Mouse (Mus musculus): ENCODE data around the gene Ppp2r5a.

The Ppp2r5a gene

DNA sequence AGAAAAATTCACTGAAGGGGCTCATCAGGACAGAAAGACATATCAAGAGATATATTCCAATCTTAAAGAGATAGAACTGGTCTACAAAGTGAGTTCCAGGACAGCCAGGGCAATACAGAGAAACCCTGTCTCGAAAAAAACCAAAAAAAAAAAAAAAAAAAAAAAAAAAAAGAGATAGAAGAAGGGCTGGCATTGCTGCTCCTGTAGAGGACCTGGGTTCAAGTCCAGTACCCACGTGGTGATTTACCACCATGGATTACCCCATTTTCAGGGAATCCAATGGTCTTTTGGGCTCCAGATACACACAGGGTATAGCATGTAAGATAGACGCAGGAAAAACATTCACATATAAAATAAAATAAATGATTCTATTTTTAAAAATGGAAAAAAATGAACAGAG is 22.2 kb downstream of the Ppp2r5a start:
- DNase-seq (ENCODE audit: low spot score) = no peak

DNA sequence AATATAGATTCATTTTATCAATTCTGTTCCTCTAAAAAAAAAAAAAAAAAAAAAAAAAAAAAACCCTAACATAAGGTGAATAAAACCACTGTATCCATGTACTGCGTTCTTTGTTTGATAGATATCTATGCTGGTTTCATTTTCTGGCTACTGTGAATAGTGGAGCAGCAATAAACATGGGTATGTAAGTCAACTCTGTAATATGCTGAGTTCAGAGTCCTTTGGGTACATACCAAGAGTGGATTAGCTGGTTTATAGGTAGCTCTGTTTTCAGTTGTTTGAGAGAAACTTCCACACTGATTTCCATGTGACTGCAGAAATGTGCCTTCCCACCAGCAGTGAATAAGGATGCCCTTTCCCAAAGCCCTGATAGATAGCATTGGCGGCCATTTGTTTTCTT is 25.0 kb downstream of the Ppp2r5a start:
- no peak for DNase-seq (ENCODE audit: low spot score)

DNA sequence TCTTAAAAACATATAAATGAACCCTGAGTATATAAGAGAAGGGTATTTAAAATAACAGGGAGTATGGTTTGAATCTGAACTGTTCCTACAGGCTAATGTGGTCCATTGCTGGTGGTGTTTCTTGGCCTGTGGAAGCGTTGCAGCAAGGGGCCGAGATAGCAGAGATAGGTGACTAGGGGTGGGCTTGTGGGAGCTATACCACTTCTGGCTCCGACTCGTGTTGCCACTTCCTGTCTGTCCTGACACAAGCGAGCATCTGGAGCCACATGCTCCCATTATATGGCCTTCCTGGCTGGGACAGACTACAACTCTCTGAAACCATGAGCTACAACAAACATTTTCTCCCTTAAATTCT is 27.5 kb downstream of the Ppp2r5a start:
- DNase-seq (ENCODE audit: low spot score) = no peak

DNA sequence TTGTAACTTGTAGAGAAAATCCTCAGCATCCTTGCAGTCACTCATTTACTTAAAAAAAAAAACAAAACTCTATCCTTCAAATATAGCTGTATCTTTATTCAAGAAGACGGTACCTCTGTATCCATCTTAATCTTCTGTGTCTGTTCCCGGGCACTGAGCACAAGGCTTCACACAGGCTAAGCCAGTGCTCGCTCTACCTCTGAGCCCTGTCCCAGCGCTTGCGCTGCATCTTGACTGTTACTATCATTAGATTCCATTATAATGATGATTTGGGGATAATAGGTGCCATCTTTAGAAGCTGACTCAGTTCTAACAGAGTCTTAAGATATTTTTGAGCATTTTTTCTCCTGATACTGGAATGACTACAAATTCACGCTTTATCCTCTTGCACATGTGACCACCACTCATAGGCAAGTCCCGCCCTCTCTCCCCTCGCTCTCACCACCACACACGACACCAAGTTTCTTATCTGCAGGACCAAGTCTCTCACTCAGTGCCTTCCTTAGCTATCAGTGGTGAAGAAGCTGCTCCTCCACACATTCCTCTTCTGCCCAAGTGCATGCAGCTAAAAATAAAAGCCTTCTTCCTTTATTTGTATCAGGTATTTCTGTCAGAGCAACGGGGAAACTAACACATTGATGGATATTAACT is 28.0 kb downstream of the Ppp2r5a start:
- DNase-seq (ENCODE audit: low spot score) = no peak

DNA sequence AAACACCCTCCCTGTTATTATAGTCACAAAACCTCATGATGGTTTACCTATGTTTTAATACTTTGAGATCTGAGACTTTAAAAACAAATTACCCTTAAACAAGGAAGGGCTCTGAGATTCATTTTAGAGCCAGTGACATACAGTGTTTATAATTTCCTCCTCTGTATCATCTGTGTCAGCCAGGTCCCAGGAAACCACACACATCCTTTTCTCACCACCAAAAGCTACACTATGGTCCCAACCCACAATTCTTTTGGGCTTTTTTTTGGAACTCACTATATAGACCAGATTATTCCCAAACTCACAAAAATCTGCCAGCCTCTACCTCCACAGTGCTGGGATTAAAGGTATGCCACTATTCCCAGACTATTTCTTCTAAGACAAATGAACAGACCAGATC is 33.9 kb downstream of the Ppp2r5a start:
- DNase-seq (ENCODE audit: low spot score) = no peak

DNA sequence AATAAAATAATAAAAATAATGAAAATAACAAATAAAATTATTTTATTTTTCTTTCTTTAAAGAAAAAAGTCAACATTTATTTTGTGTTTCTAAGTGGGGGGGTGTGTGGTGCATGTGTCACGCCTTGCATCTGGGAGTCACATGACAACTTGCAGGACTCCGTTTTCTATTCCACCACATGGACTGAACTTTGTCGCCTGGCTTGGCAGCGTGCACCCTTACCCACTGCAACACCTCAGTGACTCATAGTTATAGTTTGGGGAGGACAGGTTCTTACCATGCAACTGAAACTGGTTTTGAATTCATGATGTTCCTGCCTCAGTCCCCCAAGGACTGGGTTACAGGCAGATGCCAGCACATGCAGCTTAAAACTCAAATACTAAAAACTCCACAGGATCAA is 34.9 kb downstream of the Ppp2r5a start:
- DNase-seq (ENCODE audit: low spot score) = no peak

DNA sequence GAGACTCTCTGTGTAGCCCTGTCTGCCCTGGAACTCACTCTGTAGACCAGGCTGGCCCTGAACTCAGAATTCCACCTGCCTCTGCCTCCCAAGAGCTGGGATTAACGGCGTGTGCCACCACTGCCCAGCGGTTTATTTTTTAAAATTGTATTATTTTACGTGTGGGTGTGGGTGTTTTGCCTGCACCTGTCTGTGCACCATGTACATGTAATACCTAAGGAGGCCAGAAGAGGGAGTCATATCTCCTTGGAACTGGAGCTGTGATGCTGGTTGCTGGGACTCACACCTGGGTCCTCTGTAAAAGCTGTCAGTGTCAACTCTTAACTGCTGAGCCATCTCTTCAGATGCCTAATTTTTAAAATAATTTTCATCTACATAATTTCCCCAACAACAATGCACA is 38.6 kb downstream of the Ppp2r5a start:
- DNase-seq (ENCODE audit: low spot score) = peak; percentile 58

DNA sequence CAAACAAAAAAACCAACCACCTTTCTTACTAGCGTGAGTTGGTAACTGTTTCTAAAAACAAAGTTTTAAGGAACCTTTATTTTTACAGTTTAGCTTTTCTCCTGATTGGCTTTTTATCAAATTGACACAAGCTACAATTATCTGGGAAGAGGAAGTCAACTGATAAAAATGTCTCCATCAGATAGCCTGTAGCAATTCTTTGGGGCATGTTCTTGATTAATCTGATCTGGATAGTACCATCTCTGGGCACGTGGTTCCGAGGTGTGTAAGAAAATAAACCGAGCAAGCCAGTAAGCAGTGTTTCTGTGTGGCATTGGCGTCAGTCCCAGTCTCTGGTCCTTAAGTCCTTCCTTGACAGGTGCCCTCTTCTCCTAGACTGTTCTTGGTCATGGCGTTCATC is 40.7 kb downstream of the Ppp2r5a start:
- no peak for DNase-seq (ENCODE audit: low spot score)

DNA sequence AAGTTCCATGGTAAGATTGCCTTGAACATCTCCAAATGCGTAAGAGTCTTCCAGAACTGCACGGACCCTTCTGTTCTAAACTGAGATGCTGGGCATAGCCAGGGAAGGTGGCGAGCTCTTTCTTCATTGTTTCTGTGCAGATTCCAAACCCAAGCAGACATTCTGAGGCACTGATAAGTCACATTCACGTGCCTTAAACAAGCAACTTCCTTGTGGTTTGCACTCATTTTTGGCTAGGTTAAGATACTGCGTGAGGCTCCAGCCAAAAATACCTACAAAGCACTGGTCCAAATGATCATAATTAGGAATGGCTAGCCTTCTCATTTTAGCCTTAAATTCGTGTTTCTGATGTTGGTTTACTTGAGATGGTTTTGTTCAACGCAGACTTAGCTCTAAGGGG is 43.6 kb downstream of the Ppp2r5a start:
- no peak for DNase-seq (ENCODE audit: low spot score)

DNA sequence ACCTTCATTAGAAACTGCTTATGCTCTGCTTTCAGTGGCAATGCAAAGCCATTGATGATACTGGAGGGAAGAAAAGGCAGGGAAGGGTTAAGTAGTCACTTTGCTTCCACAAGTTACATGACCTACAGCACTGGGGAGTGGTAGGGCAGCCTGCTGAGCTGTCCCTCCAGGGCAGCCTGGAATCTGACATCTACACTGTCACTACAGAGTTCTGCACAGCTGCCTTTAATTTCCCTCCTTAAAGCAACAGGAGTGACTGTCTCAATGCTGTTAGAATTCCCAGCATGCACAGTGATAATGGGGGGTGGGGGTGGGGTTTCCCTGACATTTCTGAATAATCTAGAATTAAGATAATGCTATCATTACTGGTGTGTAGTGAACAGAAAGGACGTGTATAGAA is 46.1 kb downstream of the Ppp2r5a start:
- DNase-seq (ENCODE audit: low spot score) = no peak

DNA sequence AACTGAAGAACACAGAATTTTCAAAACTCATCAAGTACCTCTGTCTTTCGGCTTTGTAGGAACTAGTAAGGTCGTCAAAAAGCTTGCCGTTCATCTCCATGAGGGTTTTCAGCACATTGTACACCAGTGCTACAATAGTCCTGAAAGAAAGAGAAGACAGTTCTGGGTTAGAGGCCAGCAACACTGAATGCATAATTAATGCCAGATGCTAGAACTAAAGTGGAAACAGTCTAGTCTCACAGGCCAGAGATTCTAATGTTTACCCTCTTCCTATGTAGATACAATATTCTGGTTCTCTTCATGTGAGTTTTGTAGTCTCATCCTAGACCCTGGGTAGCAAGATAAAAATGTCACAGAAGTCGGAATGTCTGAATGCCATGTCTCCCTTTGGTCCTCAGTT is 49.2 kb downstream of the Ppp2r5a start:
- DNase-seq (ENCODE audit: low spot score) = no peak

DNA sequence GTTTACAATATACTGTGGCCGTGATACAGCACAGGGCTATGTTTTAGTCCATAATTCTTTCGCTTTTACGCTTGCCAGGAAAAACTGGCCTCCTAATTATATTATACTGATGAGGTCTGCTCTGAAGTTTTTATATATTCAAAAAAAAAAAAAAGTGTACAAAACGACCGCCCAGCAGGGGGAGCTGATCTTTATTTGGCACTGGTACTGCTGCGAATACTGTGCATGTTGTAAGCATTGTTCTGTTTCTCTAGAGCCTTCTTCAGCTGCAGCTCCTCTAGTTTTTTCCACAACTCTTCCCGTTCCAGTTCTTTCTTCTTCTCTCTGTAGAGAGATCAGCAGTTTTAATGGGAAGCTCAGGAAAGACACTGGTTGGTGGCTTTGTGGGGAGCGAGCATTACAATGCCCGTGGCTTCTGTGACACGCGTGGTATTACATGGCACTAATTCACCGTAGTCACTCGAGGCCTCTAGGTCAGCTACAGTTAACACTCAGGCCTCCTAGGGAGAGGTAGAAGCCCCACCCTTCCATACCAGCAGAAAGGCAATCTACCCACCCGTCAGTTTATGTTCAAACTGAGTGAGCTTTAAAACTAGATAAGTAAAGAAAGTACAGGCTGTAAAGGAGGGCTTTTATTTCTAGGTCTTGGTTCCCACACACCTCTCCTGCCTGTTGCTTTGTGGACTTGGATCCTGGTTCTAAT is 50.1 kb downstream of the Ppp2r5a start:
- peak; percentile 74 for DNase-seq (ENCODE audit: low spot score)

DNA sequence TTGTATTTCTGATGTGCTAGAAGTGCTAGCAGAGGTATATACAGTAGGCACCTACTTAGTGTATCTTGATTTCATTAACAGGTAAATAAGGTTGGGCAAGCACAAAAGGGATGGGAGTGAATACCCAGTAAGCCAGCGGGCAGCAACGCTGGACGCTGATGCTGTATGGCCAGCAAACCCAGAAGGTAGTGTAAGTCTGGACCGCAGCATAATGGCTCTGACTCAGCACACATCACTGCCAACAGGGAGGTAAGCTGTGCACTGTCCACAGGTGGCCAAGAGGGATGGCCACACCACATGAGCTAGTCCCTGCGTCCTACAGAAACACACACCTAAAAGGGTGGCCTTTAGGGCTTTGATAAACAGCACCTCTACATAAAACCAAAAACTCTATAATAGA is 52.7 kb downstream of the Ppp2r5a start:
- DNase-seq (ENCODE audit: low spot score) = no peak

DNA sequence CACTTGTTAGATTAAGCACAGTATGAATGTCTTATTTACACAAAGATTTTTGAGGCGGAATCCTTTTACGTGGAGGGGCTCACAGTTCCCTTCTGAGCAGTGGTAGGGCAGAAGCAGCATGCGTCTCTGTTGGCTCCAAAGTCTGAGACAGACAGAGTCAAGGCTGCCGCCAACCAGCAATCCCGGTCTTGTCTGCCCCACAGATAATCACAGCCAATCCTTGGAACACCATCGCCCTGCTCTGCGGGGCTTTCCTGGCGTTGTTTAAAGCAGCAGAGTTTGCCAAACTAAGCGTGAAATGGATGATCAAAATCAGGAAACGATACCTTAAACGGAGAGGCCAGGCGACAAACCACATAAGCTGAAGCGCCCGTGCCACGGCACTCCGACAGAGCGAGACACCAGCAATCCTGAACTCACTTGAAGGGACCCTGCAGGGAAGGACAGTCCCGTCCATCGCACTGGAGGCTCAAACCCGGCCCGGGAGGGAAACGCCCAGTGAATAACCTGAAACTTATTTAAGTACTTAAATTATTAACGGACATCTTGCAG is 53.5 kb downstream of the Ppp2r5a start:
- no peak for DNase-seq (ENCODE audit: low spot score)

DNA sequence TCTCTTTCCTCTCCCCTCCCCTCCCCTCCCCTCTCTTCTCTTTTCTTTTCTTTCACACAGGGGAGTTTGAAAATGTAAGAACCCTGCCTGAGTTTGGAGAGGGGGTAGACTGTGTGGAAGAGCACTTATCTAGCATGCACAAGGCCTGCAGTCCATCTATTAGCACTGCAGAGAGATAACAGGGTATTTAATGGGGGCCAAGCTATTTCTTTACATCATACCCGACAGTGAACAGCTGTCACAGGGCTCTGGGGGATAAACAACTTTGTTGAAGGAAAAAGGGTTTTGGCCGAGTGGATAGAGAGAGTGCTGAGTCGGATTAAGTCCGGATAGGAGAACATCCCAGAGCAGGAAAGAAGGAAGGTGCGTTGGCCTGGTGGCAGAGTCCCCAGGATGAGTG is 54.1 kb downstream of the Ppp2r5a start:
- no peak for DNase-seq (ENCODE audit: low spot score)

DNA sequence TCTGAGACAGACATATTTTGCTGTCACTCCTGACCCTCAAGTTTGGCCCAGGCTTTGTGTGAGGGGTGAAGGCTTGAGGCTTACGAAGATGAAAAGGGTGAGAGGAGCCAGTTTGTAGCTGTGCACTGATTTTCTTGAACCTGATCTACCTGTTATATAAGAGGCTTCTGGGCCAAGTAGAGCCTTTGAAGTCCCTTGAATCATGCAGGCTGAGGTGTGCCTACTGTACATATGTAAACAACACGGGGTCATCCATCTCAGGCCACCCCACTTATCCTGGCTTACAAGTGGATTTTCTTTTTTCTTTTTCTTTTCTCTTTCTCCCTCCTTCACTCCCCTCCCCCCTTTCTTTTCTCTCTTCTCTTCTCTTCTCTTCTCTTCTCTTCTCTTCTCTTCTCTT is 54.5 kb downstream of the Ppp2r5a start:
- no peak for DNase-seq (ENCODE audit: low spot score)

DNA sequence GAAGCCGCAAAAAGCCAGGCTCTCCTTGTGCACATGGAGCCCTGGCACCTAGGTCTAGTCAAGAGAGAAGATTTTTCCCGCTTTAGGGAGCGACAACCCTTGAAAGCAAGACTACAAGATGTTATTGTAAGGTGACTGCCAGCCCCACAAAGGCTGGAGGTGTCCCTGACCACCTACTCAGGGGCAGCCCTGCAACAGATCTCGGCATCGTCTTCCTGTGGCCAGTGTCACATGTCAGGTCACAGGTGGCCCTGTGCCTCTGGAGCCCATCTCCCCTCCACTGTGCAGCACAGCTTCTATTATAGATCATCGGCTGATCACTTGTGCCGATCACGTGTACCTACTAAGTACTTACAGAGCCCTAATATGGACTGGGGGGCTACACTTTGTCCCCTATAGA is 55.5 kb downstream of the Ppp2r5a start:
- no peak for DNase-seq (ENCODE audit: low spot score)

DNA sequence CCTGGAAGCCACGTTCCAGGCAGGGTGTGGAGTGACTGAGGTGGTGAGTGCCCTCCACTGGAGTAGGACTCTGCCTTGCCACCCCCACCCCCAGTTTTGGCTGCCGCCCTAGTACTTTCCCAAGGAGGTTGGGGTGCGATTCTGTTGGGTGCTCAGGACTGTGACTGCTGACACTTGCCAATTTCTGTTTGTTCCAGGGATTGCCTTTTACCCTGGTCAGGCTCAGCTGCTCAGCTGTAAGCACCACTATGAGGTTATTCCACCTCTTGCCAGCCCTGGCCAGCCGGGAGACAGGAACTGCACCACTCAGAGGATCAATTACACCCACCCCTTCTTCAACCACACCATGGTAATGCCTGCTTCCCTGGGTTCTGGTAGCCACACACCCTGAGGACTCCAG is 62.5 kb downstream of the Ppp2r5a start:
- DNase-seq (ENCODE audit: low spot score) = no peak

DNA sequence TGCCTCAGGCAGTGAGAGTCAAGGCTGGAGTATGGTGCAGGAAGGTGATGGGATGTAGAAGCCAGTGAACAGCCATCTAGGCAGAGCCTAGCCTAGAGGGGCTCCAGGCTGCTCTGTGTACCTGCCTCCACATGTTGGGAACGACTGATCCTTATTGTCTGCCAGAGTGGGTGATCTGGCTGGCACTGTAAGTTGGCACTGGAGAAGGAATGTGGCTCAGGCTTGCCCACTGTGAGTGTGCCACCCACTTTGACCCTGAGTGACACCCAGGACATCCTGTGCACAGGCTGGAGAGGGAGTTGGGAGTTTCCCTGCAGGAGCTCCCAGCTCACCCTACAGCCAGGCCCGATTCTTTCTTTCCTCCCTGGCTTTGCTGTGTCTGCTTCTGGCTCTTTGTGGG is 63.2 kb downstream of the Ppp2r5a start:
- no peak for DNase-seq (ENCODE audit: low spot score)

DNA sequence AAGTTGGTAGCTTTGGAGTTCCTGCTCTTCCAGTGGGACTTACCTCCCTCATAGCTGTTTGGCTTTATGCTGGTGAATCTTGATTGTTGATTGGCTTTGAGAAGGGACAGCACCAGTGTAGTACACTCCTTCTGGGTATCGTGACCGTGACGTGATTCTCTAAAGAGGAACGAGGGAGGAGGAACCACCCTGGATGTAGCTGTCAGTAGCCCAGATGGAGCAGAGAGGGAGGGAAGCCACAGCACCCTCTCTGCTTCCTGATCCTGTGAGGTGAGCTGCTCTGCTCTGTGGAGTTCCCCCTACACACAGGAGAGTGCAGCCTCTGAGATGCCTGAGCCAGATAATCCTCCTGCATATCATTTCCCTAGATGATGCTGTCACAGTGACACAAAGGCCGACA is 68.6 kb downstream of the Ppp2r5a start:
- DNase-seq (ENCODE audit: low spot score) = no peak

DNA sequence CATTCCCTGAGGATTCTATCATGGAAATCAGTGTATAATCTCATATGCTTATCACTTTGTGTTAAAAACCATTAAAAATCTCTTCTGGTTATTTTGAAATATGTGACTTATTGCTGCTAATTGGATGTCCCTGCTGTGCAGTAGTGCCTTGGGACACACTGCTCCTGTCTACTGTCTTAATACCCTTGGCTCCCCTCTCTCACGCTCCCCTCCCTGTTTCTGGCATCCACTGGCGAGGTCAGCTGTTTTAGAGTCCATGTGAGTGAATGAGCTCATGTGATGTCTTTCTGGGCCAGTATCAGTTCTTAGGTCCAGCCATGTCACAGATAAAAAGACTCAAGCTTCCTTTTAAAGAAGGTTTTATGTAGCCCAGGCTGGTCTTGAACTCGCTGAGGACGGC is 72.7 kb downstream of the Ppp2r5a start:
- no peak for DNase-seq (ENCODE audit: low spot score)

DNA sequence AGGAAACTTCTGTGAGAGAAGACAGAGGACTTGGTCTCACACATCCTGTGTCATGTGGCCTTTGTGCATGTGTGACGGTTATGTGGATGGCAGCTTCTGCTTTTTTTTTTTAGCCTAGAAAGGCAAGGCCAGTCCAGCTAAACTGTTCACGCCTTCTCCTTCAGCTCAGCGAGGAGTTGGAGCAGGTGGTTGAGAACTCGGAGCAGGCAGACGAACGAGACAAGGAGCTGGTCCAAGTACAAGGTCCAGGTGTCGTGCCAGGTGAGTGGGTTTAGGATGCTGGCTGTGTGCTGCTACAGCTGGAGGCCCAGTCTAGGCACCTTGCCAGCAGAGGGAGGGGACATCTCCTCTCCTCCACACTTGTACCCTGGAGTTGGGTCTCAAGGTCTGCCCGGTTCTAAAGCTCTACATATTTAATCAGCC is 75.0 kb downstream of the Ppp2r5a start:
- DNase-seq (ENCODE audit: low spot score) = no peak

DNA sequence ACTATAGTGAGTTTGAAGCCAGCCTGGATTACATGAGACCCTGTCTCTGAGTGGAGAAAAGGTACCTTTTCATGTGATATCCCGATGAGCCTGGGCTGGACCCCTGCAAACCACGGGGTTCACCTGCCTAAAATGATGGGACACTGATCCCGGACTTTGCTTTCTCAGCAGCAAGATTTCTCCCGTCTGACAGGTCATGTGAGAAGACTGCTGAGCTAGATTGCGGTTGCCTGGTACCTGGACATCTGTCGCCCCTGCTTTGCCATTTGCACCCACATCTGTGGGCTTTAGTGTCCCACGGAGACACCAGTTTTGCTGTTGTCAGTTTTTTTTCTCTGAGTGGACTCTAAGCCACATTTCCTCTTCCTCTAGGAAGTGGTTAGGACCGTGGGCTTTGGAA is 75.8 kb downstream of the Ppp2r5a start:
- no peak for DNase-seq (ENCODE audit: low spot score)

Data from retina, embryonic 14.5 days (tissue).